Mouse (Mus musculus) heart, adult 2 months (tissue): ENCODE results near the gene Nfkb2. TPM values are rescaled to one million over a fixed set of nuclear protein-coding genes. Genes with fewer than 3 reads are reported as not detected.
A peak's percentile ranks its signal among the peaks of the same experiment; 100 is the strongest.

Source experiments
- DNase-seq, 2 experiments: peaks; one replicate each; pipeline ENCODE4 v3.0.0; 2021
- H3K27ac ChIP-seq: fragments of 200-600 bp; 2 replicates; pipeline ENCODE4 v1.8.1; 2022
- H3K27me3 ChIP-seq: fragments of 200-500 bp; 2 replicates; pipeline ENCODE4 v1.6.1; 2012; ENCODE audit warnings: mild to moderate bottlenecking, low read length, inconsistent platforms, mixed read lengths; ENCODE audit not compliant: control insufficient read depth, insufficient read depth
- H3K36me3 ChIP-seq: fragments of 200-500 bp; 2 replicates; pipeline ENCODE4 v1.6.1; 2012; ENCODE audit warnings: low read length, inconsistent platforms; ENCODE audit not compliant: control insufficient read depth, insufficient read depth
- H3K4me1 ChIP-seq: fragments of 200-500 bp; 2 replicates; pipeline ENCODE4 v1.6.1; 2011; ENCODE audit warnings: low read length; ENCODE audit not compliant: control insufficient read depth, insufficient read depth
- H3K4me3 ChIP-seq: fragments of 200-600 bp; 2 replicates; pipeline ENCODE4 v1.8.1; 2022
- H3K79me2 ChIP-seq: fragments of 200-500 bp; replicated peaks from 2 replicates; pipeline ENCODE4 v1.6.1; 2012; ENCODE audit warnings: mild to moderate bottlenecking, inconsistent platforms, low read length, moderate library complexity, mixed read lengths; ENCODE audit not compliant: control insufficient read depth, insufficient read depth
- H3K9ac ChIP-seq: fragments of 200-500 bp; 2 replicates; pipeline ENCODE4 v1.6.1; 2012; ENCODE audit warnings: low read depth, mild to moderate bottlenecking, control low read depth, inconsistent platforms, low read length, mixed read lengths
- CTCF ChIP-seq: fragments of 200-600 bp; IDR thresholded peaks from 2 replicates; pipeline ENCODE4 v1.8.1; 2022; ENCODE audit warnings: antibody characterized with exemption, mild to moderate bottlenecking, moderate library complexity
- EP300 ChIP-seq: fragments of 200-500 bp; IDR thresholded peaks from 2 replicates; pipeline ENCODE4 v1.6.1; 2011; ENCODE audit warnings: low read depth, low read length, control low read depth; ENCODE audit not compliant: insufficient read depth
- POLR2A ChIP-seq: fragments of 200-500 bp; IDR thresholded peaks from 2 replicates; pipeline ENCODE4 v1.6.1; 2011; ENCODE audit warnings: mild to moderate bottlenecking, low read depth, low read length, control low read depth; ENCODE audit not compliant: insufficient read depth
- WGBS: fragments of 180-500 bp; shearing (Covaris S2); methylation state at CpG from one replicate; pipeline ENCODE4 v1.1.7; 2018; 5-methylcytosine and 5-hydroxymethylcytosine counted together
- intact Hi-C: fragments of 180-260 bp; cut with DNase I; formaldehyde crosslinking; loops from one replicate; pipeline ENCODE4 v1.15.1; 2025
- polyA plus RNA-seq: library from polyadenylated mRNA; depleted of rRNA; stranded (reverse); fragments of >200 nt; gene quantifications from 2 replicates; pipeline ENCODE4 v1.2.3, GENCODE M21; 2012
- total RNA-seq, 2 experiments: library from RNA; stranded (reverse); gene quantifications; 2 replicates each; pipeline ENCODE4 v1.2.3; 2021

The Nfkb2 gene
- total and polyA plus RNA-seq, 3 experiments = 18.3 to 22.1 (median 20.4) TPM

DNA sequence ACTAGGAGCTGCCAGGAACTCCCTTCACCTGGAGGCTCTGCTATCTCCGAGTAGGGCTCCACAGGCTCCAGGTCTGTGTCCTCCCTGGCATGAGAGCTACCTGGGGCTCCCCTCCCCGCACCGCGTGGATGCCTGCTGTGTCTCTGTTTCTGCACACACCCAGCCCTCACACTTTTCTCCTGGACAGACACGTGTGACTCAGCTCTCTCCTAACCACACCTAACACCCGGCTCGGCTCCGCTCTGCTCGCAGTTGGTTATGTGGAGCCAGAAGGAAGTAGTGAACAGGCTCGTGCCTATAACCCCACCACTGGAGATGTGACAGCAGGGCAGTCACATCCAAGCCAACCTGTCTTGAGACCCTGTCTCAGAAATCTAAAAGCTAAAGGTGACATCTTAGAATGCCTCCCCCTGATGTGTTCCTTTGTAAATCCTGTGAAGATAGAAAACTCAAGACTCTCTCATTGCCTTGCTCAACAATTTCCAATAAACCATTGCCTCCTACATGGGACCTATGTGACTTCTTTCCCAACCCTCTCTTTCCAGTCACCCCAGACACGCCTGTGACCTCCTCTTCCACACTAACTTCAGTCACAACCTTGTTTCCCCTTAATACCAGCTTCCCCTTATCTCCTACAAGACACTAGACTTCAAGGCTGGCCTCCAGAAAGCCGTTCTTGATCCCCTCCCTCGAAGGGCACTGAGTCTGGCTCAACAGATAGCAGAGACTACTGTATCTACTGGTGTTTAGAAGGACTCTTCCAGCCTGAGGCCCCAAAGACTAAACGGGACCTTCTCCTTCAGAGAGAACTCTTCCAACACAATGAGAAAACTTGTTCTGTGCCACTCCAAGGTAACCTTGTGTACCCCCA, 11.0 kb downstream of the Nfkb2 start:
- TF ChIP-seq EP300 = no peak
- TF ChIP-seq POLR2A = no peak
- no peak for TF ChIP-seq CTCF
- no peak overlapping the region for H3K9ac ChIP-seq
- H3K27me3 ChIP-seq = peaks cover 26% of the 10 kb centered on the region
- DNase-seq = no peak
- no peaks in the 10 kb centered on the region for H3K79me2 ChIP-seq
- intact Hi-C loops = no loop called here
- H3K27ac ChIP-seq = no peak overlapping the region
- H3K4me3 ChIP-seq = no peak overlapping the region
- WGBS = 29% methylated on average over 14 of the region's 14 CpGs
- H3K36me3 ChIP-seq = no peaks in the 10 kb centered on the region
- peaks cover 2% of the 10 kb centered on the region; the same call in 1 of the 2 replicates for H3K4me1 ChIP-seq

GRCm38 (mm10) chr19:46315752-46316610, 11.9 kb downstream of the Nfkb2 start:
- DNase-seq = no peak
- Histone ChIP-seq H3K36me3 (no peaks in the 10 kb centered on the region), H3K27ac (no peak overlapping the region), H3K79me2 (no peaks in the 10 kb centered on the region), H3K9ac (no peak overlapping the region), H3K4me1 (peaks cover 2% of the 10 kb centered on the region; the same call in 1 of the 2 replicates), H3K27me3 (peaks cover 26% of the 10 kb centered on the region), H3K4me3 (no peak overlapping the region)
- intact Hi-C loops = no loop called here
- TF ChIP-seq POLR2A = no peak
- no peak for TF ChIP-seq CTCF
- no peak for TF ChIP-seq EP300
- WGBS = 57% methylated on average over 12 of the region's 12 CpGs

DNA sequence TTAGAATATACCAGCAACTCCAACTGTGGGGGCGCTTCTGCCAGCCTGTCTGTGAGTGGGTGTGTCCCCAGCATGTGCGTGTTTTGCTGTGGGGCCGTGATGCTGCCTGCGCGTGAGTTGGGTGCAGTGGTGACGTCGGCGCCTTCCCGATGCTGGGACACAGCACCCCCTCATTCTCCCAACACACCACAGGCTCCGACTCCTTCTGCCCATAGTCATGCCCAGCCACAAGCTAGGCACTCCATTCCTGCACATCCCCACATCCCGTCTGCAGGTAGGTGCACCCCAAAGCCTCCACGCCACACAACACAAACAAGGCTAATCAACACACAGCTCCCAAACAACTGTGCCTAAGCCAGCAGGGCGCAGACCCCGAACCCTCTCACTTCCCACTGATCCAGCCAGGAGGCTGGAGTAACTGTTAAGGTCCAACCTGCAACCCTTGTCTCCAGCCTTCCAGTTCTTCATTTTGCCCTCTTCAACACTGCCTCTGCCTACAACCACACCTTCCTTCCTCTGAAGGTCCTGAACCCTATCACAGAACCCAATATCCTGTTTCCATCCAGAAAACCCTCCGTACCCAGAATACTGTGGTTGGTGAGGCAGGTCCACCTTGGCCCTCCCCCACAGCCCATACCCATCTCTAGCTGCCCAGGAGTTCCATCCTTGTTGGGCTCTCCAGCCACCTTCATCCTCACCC, 12.9 kb downstream of the Nfkb2 start:
- peaks cover 2% of the 10 kb centered on the region; the same call in 1 of the 2 replicates for H3K4me1 ChIP-seq
- H3K27me3 ChIP-seq = peaks cover 27% of the 10 kb centered on the region
- WGBS = 36% methylated on average over 15 of the region's 15 CpGs

DNA sequence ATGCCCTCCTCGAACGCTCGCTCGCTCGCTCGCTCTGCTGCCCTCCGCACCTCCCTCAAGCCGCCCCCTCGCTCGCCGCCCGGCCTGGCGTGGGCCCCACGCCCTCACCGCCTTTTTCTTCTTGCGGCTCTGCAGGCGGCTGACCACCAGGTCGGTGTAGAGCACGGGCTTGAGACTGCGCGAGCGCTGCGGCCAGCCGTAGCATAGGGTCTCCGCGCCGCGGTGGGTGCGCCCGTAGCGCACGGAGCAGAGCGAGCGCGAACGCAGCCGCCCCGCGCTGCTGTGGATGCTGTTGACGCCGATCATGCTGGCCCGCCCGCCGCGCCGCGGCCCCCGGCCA, 13.4 kb downstream of the Nfkb2 start:
- intact Hi-C loops = no loop called here
- H3K4me1 ChIP-seq = peaks cover 2% of the 10 kb centered on the region; the same call in 1 of the 2 replicates
- H3K27me3 ChIP-seq = peaks cover 27% of the 10 kb centered on the region
- peak in 1 of 2 experiments; percentile 24 for DNase-seq
- H3K4me3 ChIP-seq = no peak overlapping the region
- WGBS = 1% methylated on average over 35 of the region's 48 CpGs
- no peaks in the 10 kb centered on the region for H3K79me2 ChIP-seq
- no peaks in the 10 kb centered on the region for H3K36me3 ChIP-seq
- no peak overlapping the region for H3K27ac ChIP-seq
- TF ChIP-seq EP300 (no peak), POLR2A (no peak), CTCF (no peak)
- 0 out of 2 replicates have a peak overlapping the region, but pooled peaks have one; percentile 10 for H3K9ac ChIP-seq

More for the DNA sequence above, 12.9 kb downstream of the Nfkb2 start:
- Histone ChIP-seq H3K9ac (0 out of 2 replicates have a peak overlapping the region, but pooled peaks have one; percentile 10), H3K27ac (no peak overlapping the region), H3K4me3 (no peak overlapping the region), H3K79me2 (no peaks in the 10 kb centered on the region), H3K36me3 (no peaks in the 10 kb centered on the region)
- TF ChIP-seq CTCF (no peak), EP300 (no peak), POLR2A (no peak)
- intact Hi-C loops = no loop called here
- peak in 1 of 2 experiments; percentile 2 for DNase-seq

- intact Hi-C loops = no loop called here
- peak; percentile 45 to 48 for DNase-seq
- H3K79me2 ChIP-seq = no peaks in the 10 kb centered on the region
- peak overlapping the region; percentile 14; the same call in 1 of the 2 replicates for H3K4me3 ChIP-seq
- WGBS = 2% methylated on average over 25 of the region's 42 CpGs
- H3K4me1 ChIP-seq = peaks cover 2% of the 10 kb centered on the region; the same call in 1 of the 2 replicates
- H3K9ac ChIP-seq = peak overlapping the region; percentile 15; the same call in 1 of the 2 replicates
- H3K27me3 ChIP-seq = peaks cover 27% of the 10 kb centered on the region
- no peak overlapping the region for H3K27ac ChIP-seq
- TF ChIP-seq CTCF (no peak), POLR2A (no peak), EP300 (no peak)
- no peaks in the 10 kb centered on the region for H3K36me3 ChIP-seq
Measured at GRCm38 (mm10) chr19:46318031-46318471, 13.9 kb downstream of the Nfkb2 start.
